Mouse (Mus musculus) urinary bladder, postnatal 4 days (tissue): Measurements from ENCODE around the gene Rad51b.

Experiments
- DNase-seq, 2 experiments: peaks; one replicate each; pipeline ENCODE4 v3.0.0; 2021 to 2022; ENCODE audit warnings: low spot score in 2 of 2

The Rad51b gene

GRCm38 (mm10) chr12:79613061-79613788 lies 316.1 kb downstream of the Rad51b start:
- no peak for DNase-seq

GRCm38 (mm10) chr12:79613846-79614582 lies 316.9 kb downstream of the Rad51b start:
- DNase-seq, result no peak

- no peak for DNase-seq
Measured at GRCm38 (mm10) chr12:79614583-79614953, 317.5 kb downstream of the Rad51b start.

GRCm38 (mm10) chr12:79615717-79616316 lies 318.7 kb downstream of the Rad51b start:
- no peak for DNase-seq

GRCm38 (mm10) chr12:79619009-79619408 lies 321.9 kb downstream of the Rad51b start:
- DNase-seq, result no peak

- DNase-seq, result no peak
Measured at GRCm38 (mm10) chr12:79620693-79621092, 323.6 kb downstream of the Rad51b start.

- DNase-seq, result no peak
Measured at GRCm38 (mm10) chr12:79623308-79623707, 326.2 kb downstream of the Rad51b start.

- DNase-seq, result no peak
Measured at GRCm38 (mm10) chr12:79625699-79626554, 328.8 kb downstream of the Rad51b start.

GRCm38 (mm10) chr12:79626555-79627080 lies 329.5 kb downstream of the Rad51b start:
- no peak for DNase-seq

- DNase-seq, result no peak
Measured at GRCm38 (mm10) chr12:79627351-79628120, 330.5 kb downstream of the Rad51b start.

- no peak for DNase-seq
Measured at GRCm38 (mm10) chr12:79628121-79628774, 331.2 kb downstream of the Rad51b start.

GRCm38 (mm10) chr12:79629945-79630850 lies 333.1 kb downstream of the Rad51b start:
- DNase-seq, result no peak

GRCm38 (mm10) chr12:79633458-79634106 lies 336.5 kb downstream of the Rad51b start:
- no peak for DNase-seq

GRCm38 (mm10) chr12:79641570-79642285 lies 344.6 kb downstream of the Rad51b start:
- DNase-seq, result no peak

- DNase-seq, result no peak
Measured at GRCm38 (mm10) chr12:79642715-79643114, 345.6 kb downstream of the Rad51b start.

GRCm38 (mm10) chr12:79645656-79646055 lies 348.6 kb downstream of the Rad51b start:
- no peak for DNase-seq

GRCm38 (mm10) chr12:79646646-79647164 lies 349.6 kb downstream of the Rad51b start:
- DNase-seq, result no peak

- no peak for DNase-seq
Measured at GRCm38 (mm10) chr12:79647382-79647781, 350.3 kb downstream of the Rad51b start.
